In genomic region chr9:76715852-76716251, GRCm38 (mm10) we compare ENCODE assay signal across 34 mouse cellular contexts.
"Had no signal": no experiment of that assay in that cellular context is flagged by ENCODE, and none has a peak within 500 bp of the region (broad histone marks: within the 10 kb centered on the region; RNA-seq: fewer than 3 reads in every experiment).

No protein-coding gene starts in this region.

- H3K4me2 ChIP-seq: heart, embryonic 11.5 days; heart, embryonic 12.5 days; heart, embryonic 13.5 days; heart, embryonic 15.5 days; hindbrain, embryonic 12.5 days; hindbrain, embryonic 13.5 days; hindbrain, embryonic 14.5 days; hindbrain, embryonic 15.5 days; intestine, embryonic 15.5 days; kidney, embryonic 15.5 days had no signal

- H3K4me1 ChIP-seq: heart, embryonic 10.5 days; heart, embryonic 12.5 days; heart, embryonic 13.5 days; heart, embryonic 15.5 days; hindbrain, embryonic 10.5 days; hindbrain, embryonic 12.5 days; hindbrain, embryonic 13.5 days; hindbrain, embryonic 15.5 days; intestine, embryonic 15.5 days; kidney, embryonic 15.5 days had no signal

- DNase-seq: heart, postnatal 10 days; heart, postnatal 14 days; heart, postnatal 36 days; heart, postnatal 4 days; kidney, adult 11 months; kidney, adult 18-20 months; kidney, adult 8-10 months; kidney, adult 9 months; kidney, postnatal 10 days; kidney, postnatal 14 days; kidney, postnatal 36 days; kidney, postnatal 4 days; layer of hippocampus, adult 9-11 months; layer of hippocampus, postnatal 36 days had no signal

- H3K9me3 ChIP-seq: heart, embryonic 10.5 days; heart, embryonic 12.5 days; heart, embryonic 13.5 days; heart, embryonic 15.5 days; hindbrain, embryonic 10.5 days; hindbrain, embryonic 12.5 days; hindbrain, embryonic 13.5 days; hindbrain, embryonic 15.5 days; intestine, embryonic 15.5 days; kidney, embryonic 15.5 days had no signal

- H3K4me3 ChIP-seq: heart, embryonic 10.5 days; heart, embryonic 12.5 days; heart, embryonic 13.5 days; heart, embryonic 15.5 days; hindbrain, embryonic 10.5 days; hindbrain, embryonic 12.5 days; hindbrain, embryonic 13.5 days; hindbrain, embryonic 15.5 days; intestine, embryonic 15.5 days; kidney, embryonic 15.5 days; layer of hippocampus, adult 2 months; left cerebral cortex, adult 2 months had no signal

- ATAC-seq: hindbrain, embryonic 16.5 days; hindbrain, postnatal 0 days; inflammation-experienced regulatory T-cells, adult 6 months; intestine, embryonic 15.5 days; intestine, embryonic 16.5 days; intestine, postnatal 0 days had no signal

- H3K27ac ChIP-seq: heart, embryonic 10.5 days; heart, embryonic 13.5 days; heart, embryonic 15.5 days; hindbrain, embryonic 10.5 days; hindbrain, embryonic 12.5 days; hindbrain, embryonic 13.5 days; hindbrain, embryonic 14.5 days; hindbrain, embryonic 15.5 days; hindbrain, postnatal 0 days; intestine, embryonic 15.5 days; kidney, embryonic 15.5 days; kidney, postnatal 0 days; layer of hippocampus, adult 2 months; left cerebral cortex, adult 2 months had no signal

- H3K9ac ChIP-seq: heart, embryonic 12.5 days; heart, embryonic 13.5 days; heart, embryonic 15.5 days; hindbrain, embryonic 12.5 days; hindbrain, embryonic 13.5 days; hindbrain, embryonic 14.5 days; hindbrain, embryonic 15.5 days; intestine, embryonic 15.5 days; kidney, embryonic 15.5 days had no signal

- H3K27me3 ChIP-seq: heart, embryonic 12.5 days; heart, embryonic 13.5 days; heart, embryonic 15.5 days; hindbrain, embryonic 12.5 days; hindbrain, embryonic 13.5 days; hindbrain, embryonic 15.5 days; intestine, embryonic 15.5 days; kidney, embryonic 15.5 days had no signal

- H3K36me3 ChIP-seq: heart, embryonic 10.5 days; heart, embryonic 12.5 days; heart, embryonic 13.5 days; heart, embryonic 15.5 days; hindbrain, embryonic 10.5 days; hindbrain, embryonic 12.5 days; hindbrain, embryonic 13.5 days; hindbrain, embryonic 15.5 days; intestine, embryonic 15.5 days; kidney, embryonic 15.5 days had no signal
